Mouse (Mus musculus): Measurements from ENCODE around the gene Thap4. TPM values are rescaled to one million over a fixed set of nuclear protein-coding genes. Genes with fewer than 3 reads are reported as not detected.

Thap4 gene
- total and polyA plus RNA-seq, 2 experiments, result 10.0 to 17.5 TPM

- 67% methylated on average over 21 of the region's 21 CpGs for WGBS
- DNase-seq (ENCODE audit: extremely low read depth, low read depth, low spot score), result peak; percentile 44
- Histone ChIP-seq H3K9ac (ENCODE audit: low read depth, low read length) (peak overlapping the region; percentile 30; the same call in 1 of the 2 replicates), H3K36me3 (ENCODE audit: control insufficient read depth, insufficient read depth, low read length) (no peaks in the 10 kb centered on the region; the same call in 1 of the 2 replicates), H3K79me2 (ENCODE audit: control insufficient read depth, insufficient read depth, low read length) (peaks cover 3% of the 10 kb centered on the region; the same call in 1 of the 2 replicates), H3K4me1 (ENCODE audit: control insufficient read depth, insufficient read depth, low read length) (peaks cover 9% of the 10 kb centered on the region; the same call in 1 of the 2 replicates), H3K27ac (replicated peaks; ENCODE audit: insufficient read depth, low read depth, low read length) (no peak overlapping the region), H3K4me3 (ENCODE audit: insufficient read depth, low read depth, low read length) (peak overlapping the region; percentile 79), H3K27me3 (ENCODE audit: control insufficient read depth, insufficient read depth, low read length) (no peaks in the 10 kb centered on the region)
- TF ChIP-seq CTCF (IDR thresholded peaks at IDR 0.05; ENCODE audit: low read depth, low read length), result no peak
- TF ChIP-seq POLR2A (IDR thresholded peaks at IDR 0.05; ENCODE audit: extremely low read depth, insufficient read depth, low read length), result no peak
Measured at GRCm38 (mm10) chr1:93800670-93801503, 46.2 kb upstream of the Thap4 start.

- Histone ChIP-seq H3K4me1 (ENCODE audit: control insufficient read depth, insufficient read depth, low read length) (no peaks in the 10 kb centered on the region), H3K79me2 (ENCODE audit: control insufficient read depth, insufficient read depth, low read length) (no peaks in the 10 kb centered on the region), H3K9ac (ENCODE audit: low read depth, low read length) (no peak overlapping the region), H3K4me3 (ENCODE audit: insufficient read depth, low read depth, low read length) (no peak overlapping the region), H3K36me3 (ENCODE audit: control insufficient read depth, insufficient read depth, low read length) (peaks cover 23% of the 10 kb centered on the region), H3K27me3 (ENCODE audit: control insufficient read depth, insufficient read depth, low read length) (no peaks in the 10 kb centered on the region), H3K27ac (replicated peaks; ENCODE audit: insufficient read depth, low read depth, low read length) (no peak overlapping the region)
- TF ChIP-seq POLR2A (IDR thresholded peaks at IDR 0.05; ENCODE audit: extremely low read depth, insufficient read depth, low read length), result no peak
- TF ChIP-seq CTCF (IDR thresholded peaks at IDR 0.05; ENCODE audit: low read depth, low read length), result no peak
- 78% methylated on average over 8 of the region's 8 CpGs for WGBS
- no peak for DNase-seq (ENCODE audit: extremely low read depth, low read depth, low spot score)
Measured at GRCm38 (mm10) chr1:93795886-93796285, 41.2 kb upstream of the Thap4 start.

DNA sequence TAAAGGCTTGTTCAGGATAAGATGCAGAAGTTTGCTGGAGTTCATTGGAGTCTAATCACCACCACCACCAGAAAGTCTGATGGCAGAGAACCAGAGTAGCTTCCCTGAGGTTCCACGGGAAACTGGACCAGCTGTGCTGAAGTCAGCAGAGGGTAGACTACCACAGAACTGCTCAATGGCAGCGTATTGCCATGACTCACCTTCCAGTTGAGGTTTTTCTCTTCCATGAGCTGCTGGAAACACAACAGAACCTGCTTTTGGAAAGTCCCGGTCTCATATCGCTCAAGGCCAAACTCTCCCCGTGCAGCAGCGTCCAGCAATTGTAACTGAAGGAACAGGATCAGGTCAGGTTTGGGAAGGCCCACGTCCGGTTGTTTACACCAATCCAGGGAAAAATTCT, 39.9 kb upstream of the Thap4 start:
- Histone ChIP-seq H3K79me2 (ENCODE audit: control insufficient read depth, insufficient read depth, low read length) (no peaks in the 10 kb centered on the region), H3K4me1 (ENCODE audit: control insufficient read depth, insufficient read depth, low read length) (no peaks in the 10 kb centered on the region), H3K4me3 (ENCODE audit: insufficient read depth, low read depth, low read length) (no peak overlapping the region), H3K9ac (ENCODE audit: low read depth, low read length) (no peak overlapping the region), H3K27ac (replicated peaks; ENCODE audit: insufficient read depth, low read depth, low read length) (no peak overlapping the region), H3K36me3 (ENCODE audit: control insufficient read depth, insufficient read depth, low read length) (peaks cover 26% of the 10 kb centered on the region), H3K27me3 (ENCODE audit: control insufficient read depth, insufficient read depth, low read length) (no peaks in the 10 kb centered on the region)
- DNase-seq (ENCODE audit: extremely low read depth, low read depth, low spot score), result no peak
- TF ChIP-seq CTCF (IDR thresholded peaks at IDR 0.05; ENCODE audit: low read depth, low read length) (no peak), POLR2A (IDR thresholded peaks at IDR 0.05; ENCODE audit: extremely low read depth, insufficient read depth, low read length) (no peak)
- WGBS, result 91% methylated on average over 8 of the region's 8 CpGs

DNA sequence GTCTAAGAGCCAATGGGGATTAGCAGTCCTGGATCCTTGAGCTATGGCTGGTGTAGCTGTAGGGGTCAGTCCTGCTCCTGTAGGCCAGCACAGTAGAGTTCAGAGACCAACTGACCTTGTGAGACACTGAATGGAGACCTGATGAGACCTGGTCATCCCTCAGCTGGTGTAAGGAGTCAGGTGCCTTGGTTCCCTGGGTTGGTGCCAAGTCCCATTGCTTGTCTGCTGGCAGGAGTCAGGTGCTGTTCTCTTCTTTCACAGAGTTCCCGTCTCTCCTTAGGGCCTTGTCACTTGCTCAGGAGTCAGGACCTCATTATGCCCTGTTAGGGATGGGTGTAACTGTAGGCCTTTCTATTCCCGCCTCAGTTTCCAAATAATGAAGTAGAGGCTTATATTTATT, 32.2 kb upstream of the Thap4 start:
- Histone ChIP-seq H3K36me3 (ENCODE audit: control insufficient read depth, insufficient read depth, low read length) (peaks cover 48% of the 10 kb centered on the region), H3K27ac (replicated peaks; ENCODE audit: insufficient read depth, low read depth, low read length) (no peak overlapping the region), H3K27me3 (ENCODE audit: control insufficient read depth, insufficient read depth, low read length) (no peaks in the 10 kb centered on the region), H3K4me1 (ENCODE audit: control insufficient read depth, insufficient read depth, low read length) (no peaks in the 10 kb centered on the region), H3K4me3 (ENCODE audit: insufficient read depth, low read depth, low read length) (no peak overlapping the region), H3K9ac (ENCODE audit: low read depth, low read length) (no peak overlapping the region), H3K79me2 (ENCODE audit: control insufficient read depth, insufficient read depth, low read length) (no peaks in the 10 kb centered on the region)
- TF ChIP-seq CTCF (IDR thresholded peaks at IDR 0.05; ENCODE audit: low read depth, low read length), result no peak
- 90% methylated on average over 2 of the region's 2 CpGs for WGBS
- no peak for DNase-seq (ENCODE audit: extremely low read depth, low read depth, low spot score)

- TF ChIP-seq POLR2A (IDR thresholded peaks at IDR 0.05; ENCODE audit: extremely low read depth, insufficient read depth, low read length), result no peak
- no peak for TF ChIP-seq CTCF (IDR thresholded peaks at IDR 0.05; ENCODE audit: low read depth, low read length)
- DNase-seq (ENCODE audit: extremely low read depth, low read depth, low spot score), result no peak
- Histone ChIP-seq H3K36me3 (ENCODE audit: control insufficient read depth, insufficient read depth, low read length) (peaks cover 63% of the 10 kb centered on the region), H3K79me2 (ENCODE audit: control insufficient read depth, insufficient read depth, low read length) (no peaks in the 10 kb centered on the region), H3K4me3 (ENCODE audit: insufficient read depth, low read depth, low read length) (no peak overlapping the region), H3K27me3 (ENCODE audit: control insufficient read depth, insufficient read depth, low read length) (no peaks in the 10 kb centered on the region), H3K27ac (replicated peaks; ENCODE audit: insufficient read depth, low read depth, low read length) (no peak overlapping the region), H3K4me1 (ENCODE audit: control insufficient read depth, insufficient read depth, low read length) (no peaks in the 10 kb centered on the region), H3K9ac (ENCODE audit: low read depth, low read length) (no peak overlapping the region)
- 99% methylated on average over 5 of the region's 5 CpGs for WGBS
Measured at GRCm38 (mm10) chr1:93776686-93777085, 22.0 kb upstream of the Thap4 start.

GRCm38 (mm10) chr1:93769901-93770300, 15.2 kb upstream of the Thap4 start:
- H3K27me3 ChIP-seq (ENCODE audit: control insufficient read depth, insufficient read depth, low read length), result no peaks in the 10 kb centered on the region
- H3K36me3 ChIP-seq (ENCODE audit: control insufficient read depth, insufficient read depth, low read length), result peaks cover 38% of the 10 kb centered on the region
- H3K9ac ChIP-seq (ENCODE audit: low read depth, low read length), result no peak overlapping the region
- H3K79me2 ChIP-seq (ENCODE audit: control insufficient read depth, insufficient read depth, low read length), result peaks cover 14% of the 10 kb centered on the region; the same call in 1 of the 2 replicates
- DNase-seq (ENCODE audit: extremely low read depth, low read depth, low spot score), result no peak
- whole genome bisulfite sequencing, result 96% methylated on average over 3 of the region's 3 CpGs
- no peaks in the 10 kb centered on the region for H3K4me1 ChIP-seq (ENCODE audit: control insufficient read depth, insufficient read depth, low read length)
- TF ChIP-seq POLR2A (IDR thresholded peaks at IDR 0.05; ENCODE audit: extremely low read depth, insufficient read depth, low read length), result no peak
- TF ChIP-seq CTCF (IDR thresholded peaks at IDR 0.05; ENCODE audit: low read depth, low read length), result no peak
- no peak overlapping the region for H3K27ac ChIP-seq (replicated peaks; ENCODE audit: insufficient read depth, low read depth, low read length)
- H3K4me3 ChIP-seq (ENCODE audit: insufficient read depth, low read depth, low read length), result no peak overlapping the region
